ENCODE assay signal across 26 mouse cellular contexts in genomic region chr12:53029910-53030309, GRCm38 (mm10).
DNase-seq lines count a peak whose midpoint lies in the region; ATAC-seq and TF ChIP-seq lines count a peak whose summit lies in the region.
"Had no signal": no experiment of that assay in that cellular context is flagged by ENCODE, and none has a peak within 500 bp of the region (broad histone marks: within the 10 kb centered on the region; RNA-seq: fewer than 3 reads in every experiment).

No protein-coding gene starts in this region.

- H3K36me3 ChIP-seq in hindbrain, embryonic 12.5 days = no peaks in the 10 kb centered on the region
- H3K36me3 ChIP-seq in hindbrain, embryonic 16.5 days (ENCODE audit: control insufficient read depth, insufficient read depth, low read length) = no peaks in the 10 kb centered on the region
- no peaks in the 10 kb centered on the region for H3K36me3 ChIP-seq in kidney, postnatal 0 days (ENCODE audit: insufficient read depth, low read length)
- H3K36me3 ChIP-seq in midbrain, embryonic 13.5 days = no peaks in the 10 kb centered on the region; the same call in 1 of the 2 replicates
- no peaks in the 10 kb centered on the region for H3K36me3 ChIP-seq in midbrain, embryonic 10.5 days
- H3K36me3 ChIP-seq: forebrain, embryonic 10.5 days; G1E; heart, embryonic 15.5 days had no signal

- H3K4me3 ChIP-seq in hindbrain, embryonic 12.5 days = no peak overlapping the region
- H3K4me3 ChIP-seq in hindbrain, embryonic 16.5 days (ENCODE audit: low read length) = no peak overlapping the region
- no peak overlapping the region for H3K4me3 ChIP-seq in kidney, postnatal 0 days (replicated peaks; ENCODE audit: low read depth, low read length)
- no peak overlapping the region for H3K4me3 ChIP-seq in midbrain, embryonic 13.5 days (replicated peaks)
- H3K4me3 ChIP-seq in midbrain, embryonic 10.5 days = no peak overlapping the region
- H3K4me3 ChIP-seq: forebrain, embryonic 10.5 days; forebrain, embryonic 13.5 days; heart, embryonic 15.5 days had no signal

- H3K9ac ChIP-seq in hindbrain, embryonic 12.5 days = no peak overlapping the region
- H3K9ac ChIP-seq in hindbrain, embryonic 16.5 days (ENCODE audit: low read depth, low read length) = no peak overlapping the region
- H3K9ac ChIP-seq in kidney, postnatal 0 days (ENCODE audit: low read depth, low read length) = no peak overlapping the region
- H3K9ac ChIP-seq in midbrain, embryonic 13.5 days (replicated peaks) = no peak overlapping the region
- H3K9ac ChIP-seq: forebrain, embryonic 13.5 days; heart, embryonic 15.5 days; hindbrain, embryonic 14.5 days had no signal

- DNase-seq in kidney, postnatal 0 days (ENCODE audit: low spot score) = no peak
- DNase-seq in kidney, postnatal 36 days = no peak
- DNase-seq in midbrain, embryonic 10.5 days (ENCODE audit: low spot score) = no peak
- DNase-seq in right cerebral cortex, adult 2 months (ENCODE audit: low spot score in 2 of 2) = no peak
- DNase-seq: adrenal gland, postnatal 10 days; adrenal gland, postnatal 36 days; cerebellum, adult 18-20 months; cerebellum, adult 9-10 months; cerebellum, postnatal 14 days; gastrocnemius, postnatal 10 days; gastrocnemius, postnatal 36 days; heart, postnatal 10 days; heart, postnatal 36 days had no signal

- peaks cover 27% of the 10 kb centered on the region for H3K4me1 ChIP-seq in hindbrain, embryonic 12.5 days
- H3K4me1 ChIP-seq in hindbrain, embryonic 16.5 days (ENCODE audit: control insufficient read depth, insufficient read depth, low read depth, low read length) = peaks cover 15% of the 10 kb centered on the region
- H3K4me1 ChIP-seq in kidney, postnatal 0 days (replicated peaks; ENCODE audit: insufficient read depth, low read length) = 0 out of 2 replicates have a peak, but pooled peaks cover 5% of the 10 kb centered on the region
- peaks cover 50% of the 10 kb centered on the region for H3K4me1 ChIP-seq in midbrain, embryonic 13.5 days (replicated peaks)
- peaks cover 61% of the 10 kb centered on the region for H3K4me1 ChIP-seq in midbrain, embryonic 10.5 days

- H3K27me3 ChIP-seq in hindbrain, embryonic 12.5 days = no peaks in the 10 kb centered on the region
- H3K27me3 ChIP-seq in hindbrain, embryonic 16.5 days (replicated peaks; ENCODE audit: control insufficient read depth, insufficient read depth, low read length) = no peaks in the 10 kb centered on the region
- no peaks in the 10 kb centered on the region for H3K27me3 ChIP-seq in kidney, postnatal 0 days (ENCODE audit: insufficient read depth, low read length)
- no peaks in the 10 kb centered on the region for H3K27me3 ChIP-seq in midbrain, embryonic 13.5 days
- no peaks in the 10 kb centered on the region for H3K27me3 ChIP-seq in midbrain, embryonic 10.5 days (ENCODE audit: low read depth, poor library complexity, severe bottlenecking)
- H3K27me3 ChIP-seq: CH12.LX; forebrain, embryonic 13.5 days; heart, embryonic 15.5 days; Patski had no signal

- no peak overlapping the region for H3K4me2 ChIP-seq in hindbrain, embryonic 12.5 days (replicated peaks)
- H3K4me2 ChIP-seq in hindbrain, embryonic 16.5 days (ENCODE audit: low read length) = no peak overlapping the region
- no peak overlapping the region for H3K4me2 ChIP-seq in kidney, postnatal 0 days (ENCODE audit: low read length)
- no peak overlapping the region for H3K4me2 ChIP-seq in midbrain, embryonic 13.5 days (replicated peaks)
- H3K4me2 ChIP-seq: forebrain, embryonic 13.5 days; heart, embryonic 11.5 days; heart, embryonic 15.5 days; hindbrain, embryonic 14.5 days had no signal

- 64% methylated on average over 6 of the region's 6 CpGs for WGBS in hindbrain, embryonic 12.5 days
- WGBS in hindbrain, embryonic 16.5 days = 58% methylated on average over 6 of the region's 6 CpGs
- WGBS in kidney, postnatal 0 days = 45% methylated on average over 6 of the region's 6 CpGs
- 48% methylated on average over 6 of the region's 6 CpGs for WGBS in midbrain, embryonic 13.5 days
- WGBS in midbrain, embryonic 10.5 days = 77% methylated on average over 6 of the region's 6 CpGs

- H3K27ac ChIP-seq in hindbrain, embryonic 12.5 days = peak overlapping the region; percentile 1; the same call in 1 of the 2 replicates
- no peak overlapping the region for H3K27ac ChIP-seq in hindbrain, embryonic 16.5 days (ENCODE audit: low read depth, low read length)
- H3K27ac ChIP-seq in kidney, postnatal 0 days = no peak overlapping the region
- H3K27ac ChIP-seq in midbrain, embryonic 13.5 days = peak overlapping the region; percentile 51; the same call in 1 of the 2 replicates
- no peak overlapping the region for H3K27ac ChIP-seq in midbrain, embryonic 10.5 days (replicated peaks)
- H3K27ac ChIP-seq: forebrain, embryonic 10.5 days; forebrain, embryonic 13.5 days; heart, embryonic 15.5 days had no signal

- H3K9me3 ChIP-seq in hindbrain, embryonic 12.5 days (replicated peaks) = no peaks in the 10 kb centered on the region
- H3K9me3 ChIP-seq in hindbrain, embryonic 16.5 days (ENCODE audit: control insufficient read depth, low read length) = no peaks in the 10 kb centered on the region
- no peaks in the 10 kb centered on the region for H3K9me3 ChIP-seq in kidney, postnatal 0 days (replicated peaks; ENCODE audit: low read length)
- no peaks in the 10 kb centered on the region for H3K9me3 ChIP-seq in midbrain, embryonic 13.5 days
- no peaks in the 10 kb centered on the region for H3K9me3 ChIP-seq in midbrain, embryonic 10.5 days (replicated peaks)
- H3K9me3 ChIP-seq: forebrain, embryonic 10.5 days; forebrain, embryonic 13.5 days; heart, embryonic 15.5 days had no signal

- no peak for TF ChIP-seq CTCF in kidney, postnatal 0 days (IDR thresholded peaks at IDR 0.05; ENCODE audit: low read depth)

- no peak for ATAC-seq in hindbrain, embryonic 12.5 days (ENCODE audit: low FRiP score)
- ATAC-seq in hindbrain, embryonic 16.5 days = no peak
- ATAC-seq in kidney, postnatal 0 days (replicated peaks; ENCODE audit: low FRiP score, low read depth) = peak; percentile 73; the same call in 1 of the 2 replicates
- ATAC-seq in midbrain, embryonic 13.5 days = no peak
- peak; percentile 12 for ATAC-seq in CD4-positive, CD25-positive, alpha-beta regulatory T cell, adult 4 months
- ATAC-seq: forebrain, embryonic 13.5 days; forebrain, embryonic 16.5 days; Patski had no signal

Comparison
In these comparisons a context has a peak if more than half of its experiments do, and no peak if none do; other contexts are left out.
1. H3K27ac ChIP-seq: peak in hindbrain, embryonic 12.5 days (single experiment) and midbrain, embryonic 13.5 days (single experiment); none in hindbrain, embryonic 16.5 days (single experiment), kidney, postnatal 0 days (single experiment) and midbrain, embryonic 10.5 days (single experiment).
2. ATAC-seq: peak in kidney, postnatal 0 days (single experiment) and CD4-positive, CD25-positive, alpha-beta regulatory T cell, adult 4 months (single experiment); none in hindbrain, embryonic 12.5 days (single experiment), hindbrain, embryonic 16.5 days (single experiment) and midbrain, embryonic 13.5 days (single experiment).